Mouse (Mus musculus): ENCODE results near the gene Slc6a13. TPM values are rescaled to one million over a fixed set of nuclear protein-coding genes. Genes with fewer than 3 reads are reported as not detected.

Gene Slc6a13
- polyA plus RNA-seq, 1 experiment = 1.9 TPM

DNA sequence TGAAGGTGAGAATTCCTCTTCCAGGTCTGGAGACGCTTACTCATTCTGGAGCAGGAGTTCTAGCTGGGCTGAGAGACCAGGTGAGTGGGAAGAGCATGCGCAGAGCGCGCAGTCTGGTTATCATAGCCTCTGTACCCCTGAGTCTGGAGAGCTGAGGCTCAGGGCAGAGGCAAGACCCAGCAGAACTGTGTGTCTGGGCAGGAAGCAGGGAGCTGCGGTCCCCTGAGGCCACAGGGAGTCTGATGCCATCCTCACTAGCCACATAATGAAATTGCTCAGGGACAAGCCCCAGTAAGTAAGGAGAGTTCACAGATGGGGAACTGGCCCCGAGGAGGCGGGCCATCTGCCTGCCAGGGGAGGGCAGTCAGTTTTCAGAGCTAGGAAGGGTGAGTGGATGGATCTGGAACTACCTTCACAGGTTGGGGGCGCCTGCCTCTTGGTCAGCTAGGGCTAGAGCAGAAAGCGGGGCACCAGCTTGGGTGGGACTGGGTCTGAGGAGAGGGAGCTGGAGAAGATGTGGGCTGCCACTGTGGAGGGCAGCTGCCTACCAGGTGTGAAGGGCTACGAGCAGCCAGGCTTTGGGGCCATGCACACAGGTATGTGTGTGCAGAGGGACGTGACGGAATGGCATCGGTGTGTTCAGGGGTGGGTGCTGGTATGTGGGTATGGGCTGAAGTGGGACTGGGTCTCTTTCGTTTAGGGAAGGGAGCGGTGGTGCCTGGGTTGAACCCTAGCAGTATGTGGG lies 43.2 kb downstream of the Slc6a13 start, which contains the start of gene Slc6a12:
Gene Slc6a12, plus strand, starts transcription at position 51 of the 745 bp plus-strand sequence.
- H3K27ac ChIP-seq (ENCODE audit: control insufficient read depth, insufficient read depth, low read length) = no peak within 1 kb of the TSS
- DNase-seq = no peak
- WGBS = 62% methylated on average over 15 of the region's 15 CpGs
- no peak for TF ChIP-seq CTCF (IDR thresholded peaks at IDR 0.05; ENCODE audit: borderline replicate concordance, control insufficient read depth, extremely low read depth, insufficient read depth, low read length, poor library complexity)
- TF ChIP-seq POLR2A (IDR thresholded peaks at IDR 0.05; ENCODE audit: control insufficient read depth, extremely low read depth, insufficient read depth, low read length, poor library complexity) = no peak
- no peak within 1 kb of the TSS for H3K4me3 ChIP-seq (ENCODE audit: control insufficient read depth, insufficient read depth, low read length)
- no peaks in the 10 kb centered on the region; the same call in 1 of the 2 replicates for H3K27me3 ChIP-seq (ENCODE audit: control insufficient read depth, insufficient read depth, low read length)
- no peaks in the 10 kb centered on the region for H3K4me1 ChIP-seq (replicated peaks; ENCODE audit: control insufficient read depth, insufficient read depth, low read length)
- H3K36me3 ChIP-seq (ENCODE audit: control insufficient read depth, insufficient read depth, low read length) = no peaks in the 10 kb centered on the region

GRCm38 (mm10) chr6:121343771-121344123 lies 43.7 kb downstream of the Slc6a13 start:
- 81% methylated on average over 6 of the region's 6 CpGs for WGBS
- no peak for DNase-seq
- no peaks in the 10 kb centered on the region; the same call in 1 of the 2 replicates for H3K27me3 ChIP-seq (ENCODE audit: control insufficient read depth, insufficient read depth, low read length)
- TF ChIP-seq POLR2A (IDR thresholded peaks at IDR 0.05; ENCODE audit: control insufficient read depth, extremely low read depth, insufficient read depth, low read length, poor library complexity) (no peak), CTCF (IDR thresholded peaks at IDR 0.05; ENCODE audit: borderline replicate concordance, control insufficient read depth, extremely low read depth, insufficient read depth, low read length, poor library complexity) (no peak)
- no peaks in the 10 kb centered on the region for H3K36me3 ChIP-seq (ENCODE audit: control insufficient read depth, insufficient read depth, low read length)
- H3K27ac ChIP-seq (ENCODE audit: control insufficient read depth, insufficient read depth, low read length) = no peak overlapping the region
- H3K4me3 ChIP-seq (ENCODE audit: control insufficient read depth, insufficient read depth, low read length) = no peak overlapping the region
- no peaks in the 10 kb centered on the region for H3K4me1 ChIP-seq (replicated peaks; ENCODE audit: control insufficient read depth, insufficient read depth, low read length)

DNA sequence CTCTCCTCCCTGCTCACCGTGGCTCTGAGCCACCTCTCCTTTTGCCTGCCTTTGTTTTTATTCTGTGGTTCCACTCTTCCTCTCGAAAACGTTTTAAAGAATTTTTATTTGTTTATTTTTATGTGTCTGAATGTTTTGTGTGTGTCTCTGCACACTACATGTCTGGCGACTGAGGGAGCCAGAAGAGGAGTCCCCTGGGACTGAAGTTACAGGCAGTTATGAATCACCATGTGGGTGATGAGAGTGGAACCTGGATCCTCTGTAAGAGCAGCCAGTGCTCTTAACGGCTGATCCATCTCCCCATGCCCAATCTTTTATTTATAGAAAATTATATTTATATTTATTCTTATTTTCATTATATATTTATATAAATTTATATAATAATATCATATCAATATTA lies 44.3 kb downstream of the Slc6a13 start:
- no peaks in the 10 kb centered on the region; the same call in 1 of the 2 replicates for H3K27me3 ChIP-seq (ENCODE audit: control insufficient read depth, insufficient read depth, low read length)
- WGBS = 68% methylated on average over 5 of the region's 5 CpGs
- no peak for DNase-seq
- no peaks in the 10 kb centered on the region for H3K36me3 ChIP-seq (ENCODE audit: control insufficient read depth, insufficient read depth, low read length)
- H3K4me3 ChIP-seq (ENCODE audit: control insufficient read depth, insufficient read depth, low read length) = no peak overlapping the region
- TF ChIP-seq POLR2A (IDR thresholded peaks at IDR 0.05; ENCODE audit: control insufficient read depth, extremely low read depth, insufficient read depth, low read length, poor library complexity) (no peak), CTCF (IDR thresholded peaks at IDR 0.05; ENCODE audit: borderline replicate concordance, control insufficient read depth, extremely low read depth, insufficient read depth, low read length, poor library complexity) (no peak)
- no peak overlapping the region for H3K27ac ChIP-seq (ENCODE audit: control insufficient read depth, insufficient read depth, low read length)
- no peaks in the 10 kb centered on the region for H3K4me1 ChIP-seq (replicated peaks; ENCODE audit: control insufficient read depth, insufficient read depth, low read length)

- no peak for DNase-seq
- Histone ChIP-seq H3K36me3 (ENCODE audit: control insufficient read depth, insufficient read depth, low read length) (no peaks in the 10 kb centered on the region), H3K4me1 (replicated peaks; ENCODE audit: control insufficient read depth, insufficient read depth, low read length) (no peaks in the 10 kb centered on the region), H3K4me3 (ENCODE audit: control insufficient read depth, insufficient read depth, low read length) (no peak overlapping the region), H3K27ac (ENCODE audit: control insufficient read depth, insufficient read depth, low read length) (no peak overlapping the region), H3K27me3 (ENCODE audit: control insufficient read depth, insufficient read depth, low read length) (no peaks in the 10 kb centered on the region)
- 86% methylated on average over 8 of the region's 8 CpGs for WGBS
- no peak for TF ChIP-seq POLR2A (IDR thresholded peaks at IDR 0.05; ENCODE audit: control insufficient read depth, extremely low read depth, insufficient read depth, low read length, poor library complexity)
Measured at GRCm38 (mm10) chr6:121346428-121346827, 46.4 kb downstream of the Slc6a13 start.

GRCm38 (mm10) chr6:121352276-121352675 lies 52.2 kb downstream of the Slc6a13 start:
- DNase-seq = no peak
- H3K4me3 ChIP-seq (ENCODE audit: control insufficient read depth, insufficient read depth, low read length) = no peak overlapping the region
- TF ChIP-seq CTCF (IDR thresholded peaks at IDR 0.05; ENCODE audit: borderline replicate concordance, control insufficient read depth, extremely low read depth, insufficient read depth, low read length, poor library complexity) (no peak), POLR2A (IDR thresholded peaks at IDR 0.05; ENCODE audit: control insufficient read depth, extremely low read depth, insufficient read depth, low read length, poor library complexity) (no peak)
- no peaks in the 10 kb centered on the region for H3K27me3 ChIP-seq (ENCODE audit: control insufficient read depth, insufficient read depth, low read length)
- no peak overlapping the region for H3K27ac ChIP-seq (ENCODE audit: control insufficient read depth, insufficient read depth, low read length)
- H3K36me3 ChIP-seq (ENCODE audit: control insufficient read depth, insufficient read depth, low read length) = no peaks in the 10 kb centered on the region
- no peaks in the 10 kb centered on the region for H3K4me1 ChIP-seq (replicated peaks; ENCODE audit: control insufficient read depth, insufficient read depth, low read length)
- WGBS = 76% methylated on average over 2 of the region's 2 CpGs

DNA sequence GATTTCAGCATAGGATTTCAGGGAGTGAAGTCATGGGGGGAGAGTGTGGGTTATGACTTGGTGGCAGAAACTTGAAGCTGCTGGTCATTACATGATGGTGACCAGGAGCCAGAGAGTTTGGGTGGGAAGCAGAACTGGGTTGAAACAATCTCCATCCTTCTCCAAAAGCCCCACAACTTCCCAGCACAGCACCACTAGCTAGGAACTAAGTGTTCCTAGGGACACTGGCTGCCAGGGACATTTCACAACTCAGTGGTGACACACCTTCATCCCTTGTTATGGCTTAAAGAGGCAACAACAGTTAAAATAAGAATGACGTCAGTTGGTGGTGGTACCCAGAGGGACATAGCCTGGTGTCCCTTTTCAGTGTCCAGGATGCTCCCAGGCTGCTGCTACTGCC lies 56.0 kb downstream of the Slc6a13 start:
- Histone ChIP-seq H3K36me3 (ENCODE audit: control insufficient read depth, insufficient read depth, low read length) (no peaks in the 10 kb centered on the region), H3K4me3 (ENCODE audit: control insufficient read depth, insufficient read depth, low read length) (no peak overlapping the region), H3K27me3 (ENCODE audit: control insufficient read depth, insufficient read depth, low read length) (no peaks in the 10 kb centered on the region), H3K27ac (ENCODE audit: control insufficient read depth, insufficient read depth, low read length) (no peak overlapping the region), H3K4me1 (replicated peaks; ENCODE audit: control insufficient read depth, insufficient read depth, low read length) (no peaks in the 10 kb centered on the region)
- DNase-seq = no peak
- no peak for TF ChIP-seq CTCF (IDR thresholded peaks at IDR 0.05; ENCODE audit: borderline replicate concordance, control insufficient read depth, extremely low read depth, insufficient read depth, low read length, poor library complexity)
- no peak for TF ChIP-seq POLR2A (IDR thresholded peaks at IDR 0.05; ENCODE audit: control insufficient read depth, extremely low read depth, insufficient read depth, low read length, poor library complexity)
- WGBS = 97% methylated on average over 1 of the region's 1 CpGs

DNA sequence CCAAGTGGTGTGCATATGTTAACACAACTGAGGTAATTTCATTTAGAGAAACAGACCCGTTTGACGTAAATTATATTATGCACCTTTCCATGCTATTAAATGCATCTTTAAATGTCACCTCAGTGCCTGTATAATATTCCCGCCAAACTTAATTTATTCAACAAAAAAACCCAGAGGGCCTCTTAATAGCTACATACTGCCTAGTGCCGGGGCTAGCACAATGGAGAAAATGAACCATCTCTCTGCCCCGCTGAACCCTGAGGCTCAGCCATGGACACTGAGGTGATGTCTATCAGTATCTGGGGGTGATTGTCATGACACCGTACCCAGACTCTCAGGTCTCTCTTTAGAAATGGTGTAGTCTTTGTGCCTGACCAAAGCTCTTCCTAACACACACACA lies 57.2 kb downstream of the Slc6a13 start:
- Histone ChIP-seq H3K27me3 (ENCODE audit: control insufficient read depth, insufficient read depth, low read length) (no peaks in the 10 kb centered on the region), H3K27ac (ENCODE audit: control insufficient read depth, insufficient read depth, low read length) (no peak overlapping the region), H3K4me3 (ENCODE audit: control insufficient read depth, insufficient read depth, low read length) (no peak overlapping the region), H3K4me1 (replicated peaks; ENCODE audit: control insufficient read depth, insufficient read depth, low read length) (no peaks in the 10 kb centered on the region), H3K36me3 (ENCODE audit: control insufficient read depth, insufficient read depth, low read length) (no peaks in the 10 kb centered on the region)
- TF ChIP-seq CTCF (IDR thresholded peaks at IDR 0.05; ENCODE audit: borderline replicate concordance, control insufficient read depth, extremely low read depth, insufficient read depth, low read length, poor library complexity) (no peak), POLR2A (IDR thresholded peaks at IDR 0.05; ENCODE audit: control insufficient read depth, extremely low read depth, insufficient read depth, low read length, poor library complexity) (no peak)
- WGBS = 94% methylated on average over 6 of the region's 6 CpGs
- DNase-seq = no peak

Measured in thymus, adult 2 months (tissue).